Mouse (Mus musculus) mouse embryonic stem cell (cell line): ENCODE measurements around the gene Mfn2.

Experiments used
- in situ Hi-C, 2 experiments: fragments of 300-500 bp; cut with MboI; formaldehyde crosslinking; loops; 1 replicate in 1 of 2; 3 replicates in 1 of 2; pipeline ENCODE4 v1.14.3; 2019 to 2020; ENCODE audit warnings: low sequenced_read_pairs in 2 of 2, low pct_unique_long_range_greater_than_20kb in 1 of 2, mixed read lengths in 1 of 2; ENCODE audit not compliant: unreplicated experiment in 1 of 2

The Mfn2 gene

DNA sequence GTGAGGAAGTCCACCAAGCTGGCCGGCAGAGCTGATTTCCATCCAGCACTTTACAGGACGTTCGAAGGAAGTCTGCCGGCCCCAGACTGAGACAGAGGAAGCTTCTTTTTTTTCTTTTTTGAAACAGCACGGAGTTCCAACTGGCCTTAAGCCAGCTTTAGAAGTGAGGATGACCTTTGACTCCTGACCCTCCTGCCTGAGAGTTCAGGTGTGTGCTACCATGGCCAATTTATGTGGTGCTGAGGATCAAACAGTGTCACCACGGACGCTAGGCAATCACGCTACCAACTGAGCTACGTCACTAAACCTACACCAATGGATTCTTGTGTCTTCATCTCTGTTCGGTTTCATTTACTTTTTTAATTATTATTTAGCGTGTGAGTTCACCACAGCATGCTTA lies 17.8 kb upstream of the Mfn2 start:
- in situ Hi-C loops: no loop called here

DNA sequence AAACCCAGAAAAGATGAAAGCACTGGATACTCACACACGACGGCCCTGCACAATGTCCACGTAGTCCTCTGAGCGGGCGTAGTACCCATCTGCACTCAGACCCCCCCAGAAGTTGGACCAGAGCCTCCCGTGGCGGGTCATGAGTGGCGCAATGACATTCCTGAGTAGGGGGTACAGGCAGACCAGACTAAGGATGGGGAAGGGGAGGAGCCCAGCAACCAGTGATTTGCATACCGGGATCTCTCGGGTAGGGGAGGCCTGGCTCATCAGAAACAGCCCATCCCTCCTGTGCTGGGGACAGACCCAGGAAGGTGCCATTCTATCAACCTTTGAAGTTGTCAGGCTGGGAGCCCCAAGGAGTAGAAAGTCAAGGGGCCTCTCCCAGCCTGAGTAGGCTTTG lies 16.5 kb upstream of the Mfn2 start:
- in situ Hi-C loops: no loop called here

DNA sequence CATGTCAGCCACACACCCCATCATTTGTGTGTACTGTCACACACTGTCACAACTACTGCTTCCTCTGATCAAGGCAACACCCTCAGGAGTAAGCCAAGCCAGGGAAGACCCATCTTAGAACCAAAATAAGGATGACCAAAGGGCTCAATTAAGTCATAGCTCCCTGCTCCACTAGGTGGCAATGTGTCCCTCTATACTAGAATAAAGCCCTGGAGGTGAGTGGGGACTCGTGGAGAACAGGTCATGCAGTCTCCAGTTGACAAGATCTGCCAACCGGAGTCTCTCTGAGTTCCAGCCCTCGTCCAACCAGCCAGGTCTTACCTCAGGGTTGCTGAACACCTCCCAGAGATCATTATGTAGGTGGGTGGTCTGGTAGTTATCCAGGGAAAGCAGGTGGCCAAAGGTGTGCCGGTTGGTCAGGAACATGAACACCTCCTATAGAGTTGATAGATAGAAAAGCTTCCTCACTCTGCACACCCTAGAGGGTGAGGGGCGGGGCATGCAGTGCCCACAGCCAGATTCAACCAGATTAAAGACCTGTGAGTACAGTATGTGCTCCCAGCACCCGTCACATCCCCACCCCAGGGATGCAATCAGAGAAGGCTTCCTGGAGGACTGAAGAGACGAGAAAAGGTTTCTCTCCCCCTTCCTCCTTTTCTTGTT lies 14.1 kb upstream of the Mfn2 start:
- in situ Hi-C loops: no loop called here

DNA sequence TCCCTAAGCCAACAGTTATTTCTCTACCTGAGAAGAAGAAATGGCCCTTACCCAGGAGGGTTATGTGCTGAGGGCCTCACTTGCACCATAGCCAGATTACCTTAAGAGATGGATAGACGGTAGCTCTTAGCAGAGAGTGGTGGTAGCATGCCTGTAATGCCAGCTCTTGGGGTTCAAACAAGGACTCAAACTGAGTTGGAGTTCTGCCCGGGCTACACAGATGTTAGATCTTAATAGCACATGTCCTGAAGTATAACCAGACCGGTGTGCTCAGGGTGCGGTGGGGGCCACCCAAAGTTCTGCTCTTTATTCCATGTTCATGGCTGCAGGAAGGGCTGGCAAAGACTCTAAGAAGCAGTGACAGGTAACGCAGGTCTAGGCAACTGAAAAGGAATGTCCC lies 5.0 kb upstream of the Mfn2 start:
- in situ Hi-C loops: no loop called here

DNA sequence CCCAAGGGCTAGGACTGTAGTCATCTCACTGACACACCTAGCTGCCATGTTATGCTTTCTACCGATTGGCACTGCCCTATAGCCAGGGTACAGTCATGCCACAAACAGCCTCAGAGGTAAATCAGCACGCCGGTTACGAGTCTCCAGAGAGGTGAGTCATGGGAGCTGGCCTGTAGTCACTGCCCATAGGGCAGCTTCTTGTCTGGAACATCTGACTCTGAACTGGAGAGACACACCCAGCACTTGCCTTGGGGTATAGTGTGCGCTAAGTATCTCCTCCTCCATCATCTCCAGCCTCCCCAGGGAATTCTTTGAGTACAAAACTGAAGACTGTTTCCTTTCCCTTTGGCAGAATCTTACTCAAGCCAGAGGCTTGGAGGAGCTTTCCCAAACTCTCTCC lies 1.7 kb upstream of the Mfn2 start:
- in situ Hi-C loops: no loop called here

DNA sequence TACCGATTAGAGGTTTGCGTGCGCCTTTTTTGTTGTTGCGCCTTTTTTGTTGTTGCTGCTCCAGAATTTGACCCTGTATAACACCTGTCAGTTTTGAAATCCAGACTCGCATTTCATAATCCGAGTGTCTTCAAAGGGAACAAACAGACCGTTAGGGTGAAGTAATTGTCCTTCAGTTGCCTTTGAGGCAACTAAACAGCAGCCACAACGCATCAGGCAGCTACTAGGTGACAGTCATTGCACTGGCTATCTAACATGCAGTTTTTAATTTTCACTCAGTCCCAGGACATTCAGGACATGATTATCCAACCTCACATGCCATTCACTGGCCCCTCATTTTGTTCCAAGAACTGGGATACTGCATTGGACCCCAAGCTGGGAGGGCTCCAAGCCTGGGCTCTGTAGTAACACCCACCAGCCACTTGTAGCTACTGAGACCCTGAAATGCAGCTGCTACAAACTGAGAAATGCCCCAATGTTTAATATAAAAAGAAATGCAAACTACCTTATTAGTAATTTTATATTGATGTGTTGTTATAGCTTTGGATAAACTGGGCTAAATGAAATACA lies 671 bp upstream of the Mfn2 start:
- in situ Hi-C loops: no loop called here

DNA sequence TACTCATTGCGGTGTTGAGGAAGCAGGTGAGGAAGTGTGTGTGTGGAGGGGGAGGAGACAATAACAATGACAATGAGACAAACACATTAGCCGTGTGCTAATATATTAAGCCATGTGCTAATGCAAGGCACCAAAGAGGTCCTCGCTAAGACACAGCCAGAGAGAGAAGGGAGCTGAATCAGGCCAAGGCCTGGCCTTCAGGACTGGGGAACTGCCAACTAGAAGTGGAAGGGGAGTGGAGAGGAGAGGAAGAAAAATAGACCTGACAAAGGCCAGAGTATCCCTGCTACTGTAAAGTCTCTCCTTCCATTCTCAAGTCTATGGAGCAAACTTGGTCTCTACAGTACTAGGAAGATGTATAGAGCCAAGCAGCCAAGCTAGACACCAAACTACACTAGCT lies 903 bp downstream of the Mfn2 start:
- in situ Hi-C loops: no loop called here

DNA sequence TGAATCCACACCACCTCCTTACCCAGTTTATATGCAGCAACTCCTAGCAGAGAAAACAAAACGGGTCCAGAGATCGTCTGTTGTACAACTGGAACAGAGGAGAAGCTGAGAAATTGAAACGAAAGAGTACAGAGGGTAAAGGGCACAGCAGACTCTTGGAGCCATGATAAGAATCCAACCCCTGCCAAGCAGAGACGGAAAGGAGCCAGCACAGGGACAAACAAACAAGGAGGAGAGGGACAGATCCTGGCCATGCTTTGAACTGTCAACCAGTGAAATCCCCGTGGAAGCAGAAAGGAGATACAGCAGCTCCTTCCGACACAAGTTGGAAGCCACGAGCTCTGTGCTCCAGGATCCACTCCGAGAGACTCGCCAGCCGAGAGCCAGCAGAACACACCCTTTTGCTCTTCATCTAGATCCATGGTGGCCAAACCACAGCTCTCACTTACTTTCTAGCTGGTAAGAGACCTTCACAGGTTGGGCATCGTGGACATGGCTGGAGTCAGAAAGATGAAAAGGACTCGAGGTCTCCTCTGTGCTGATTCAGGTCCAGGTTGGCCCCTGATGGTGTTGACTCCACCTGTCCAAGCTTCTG lies 1.5 kb downstream of the Mfn2 start:
- in situ Hi-C loops: no loop called here

DNA sequence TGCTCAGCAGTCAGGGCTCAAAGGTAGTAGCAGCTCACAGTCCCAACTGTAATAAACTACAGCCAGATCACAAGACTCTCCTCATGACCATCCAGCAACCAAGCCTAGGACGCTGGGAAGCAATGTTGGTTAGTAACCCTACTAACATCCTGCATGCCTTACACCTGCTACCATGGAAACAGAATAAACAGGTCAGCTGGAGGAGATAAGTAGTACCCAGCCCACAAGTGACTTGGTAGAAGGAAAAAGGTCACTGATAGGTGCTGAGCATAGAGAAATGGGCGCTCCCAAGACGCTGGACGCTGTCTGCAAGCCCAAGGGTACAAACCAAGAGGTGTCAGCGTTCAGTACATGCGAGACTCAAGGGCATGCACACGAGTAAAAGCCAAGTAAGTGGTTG lies 4.1 kb downstream of the Mfn2 start:
- in situ Hi-C loops: no loop called here

DNA sequence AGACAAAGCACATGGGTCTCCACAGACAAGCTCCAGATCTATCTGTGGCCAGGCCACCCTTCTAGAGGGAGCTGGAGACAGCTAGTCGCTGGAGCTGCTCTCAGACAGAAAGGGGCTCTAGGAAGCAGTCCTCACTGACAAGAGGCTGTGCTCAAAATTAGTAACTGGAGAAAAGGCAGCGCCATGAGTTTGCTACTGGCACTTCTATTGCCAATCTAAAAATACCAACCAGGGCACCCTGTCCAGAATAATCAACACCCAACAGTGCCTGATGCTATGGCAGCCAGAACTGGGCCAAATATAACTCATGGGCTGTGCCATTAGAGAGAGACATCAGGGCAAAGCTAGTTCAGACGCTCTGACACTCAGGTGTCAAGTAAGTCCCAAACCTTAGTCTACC lies 7.2 kb downstream of the Mfn2 start:
- in situ Hi-C loops: no loop called here

DNA sequence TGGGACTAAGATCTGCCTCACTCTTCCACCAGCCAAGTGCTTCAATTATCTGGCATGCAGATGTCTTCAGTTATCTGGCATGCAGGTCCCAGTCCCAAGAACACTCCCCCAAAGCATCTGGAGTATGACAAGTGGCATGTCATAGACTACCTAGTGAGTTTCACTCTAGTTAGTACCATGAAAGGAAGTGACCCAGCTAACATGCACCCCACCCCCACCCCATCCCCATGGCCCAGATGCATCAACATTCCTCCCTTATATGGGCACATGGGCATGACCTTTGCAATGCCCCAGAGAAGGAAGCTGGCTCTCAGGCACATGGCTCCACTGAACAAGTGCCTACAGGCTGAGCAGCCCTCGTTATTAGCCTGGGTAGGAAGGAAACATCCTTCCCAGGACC lies 8.1 kb downstream of the Mfn2 start:
- in situ Hi-C loops: no loop called here

DNA sequence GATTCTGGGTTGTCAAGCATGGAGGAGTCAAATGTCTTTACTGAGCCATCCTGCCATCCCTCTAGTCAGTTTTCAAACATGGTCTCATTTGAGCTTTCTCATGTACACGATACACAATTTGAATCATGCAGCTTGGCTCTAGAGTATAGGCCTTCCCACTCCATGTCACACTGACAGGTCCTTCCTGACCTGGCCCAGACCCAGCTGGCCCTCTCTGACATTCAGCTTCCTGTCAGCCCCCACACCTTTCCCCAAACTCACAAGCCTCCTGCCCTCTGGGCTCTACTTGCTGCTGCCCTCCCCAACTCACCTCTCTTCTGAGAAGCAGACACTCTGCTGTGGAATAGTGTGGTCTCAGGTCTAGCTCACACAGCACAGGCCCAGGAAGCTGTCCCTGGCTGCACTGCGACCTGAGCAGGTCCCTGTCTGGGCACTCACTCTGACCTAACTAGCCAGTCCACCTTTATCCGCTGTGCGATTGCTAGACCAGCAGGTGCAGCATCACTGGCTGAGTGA lies 8.6 kb downstream of the Mfn2 start:
- in situ Hi-C loops: no loop called here

DNA sequence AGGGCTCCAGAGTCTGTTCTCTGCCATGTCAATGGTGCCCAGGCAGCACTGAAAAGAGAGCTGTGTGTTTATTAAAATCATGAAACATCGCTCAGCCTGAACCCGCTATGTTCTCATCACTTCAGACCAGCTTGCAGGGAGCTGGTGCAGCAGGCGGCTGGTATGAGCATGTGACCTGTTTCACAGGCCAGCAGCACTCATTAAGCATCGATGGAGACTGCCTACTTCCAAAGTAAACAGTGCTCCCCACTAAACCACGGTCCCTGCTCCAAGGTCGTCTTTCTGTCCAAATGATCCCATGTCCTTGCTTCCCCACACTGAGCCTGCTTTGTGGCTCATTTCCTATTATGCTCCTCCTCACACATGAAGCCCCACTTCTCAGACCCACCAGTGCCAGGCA lies 14.2 kb downstream of the Mfn2 start:
- in situ Hi-C loops: no loop called here

DNA sequence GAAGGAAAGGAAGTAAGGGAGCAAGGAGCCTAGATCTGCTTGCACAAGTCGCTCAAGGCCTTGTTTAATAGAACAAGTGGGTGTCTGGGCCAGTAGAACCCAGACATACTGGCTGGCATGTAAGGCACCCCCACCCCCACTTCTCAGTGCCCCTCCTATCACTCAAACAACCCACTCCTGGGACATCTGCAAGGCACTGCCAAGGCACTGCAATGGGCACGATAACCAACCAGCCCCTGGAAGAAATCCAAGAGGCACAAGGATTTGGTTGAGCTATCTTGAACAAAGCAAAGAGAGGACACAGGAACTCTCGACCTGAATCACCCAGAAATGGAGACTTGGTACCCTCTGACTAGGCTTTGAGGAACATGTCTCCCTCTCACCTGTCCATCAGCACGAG lies 16.3 kb downstream of the Mfn2 start:
- in situ Hi-C loops: no loop called here

DNA sequence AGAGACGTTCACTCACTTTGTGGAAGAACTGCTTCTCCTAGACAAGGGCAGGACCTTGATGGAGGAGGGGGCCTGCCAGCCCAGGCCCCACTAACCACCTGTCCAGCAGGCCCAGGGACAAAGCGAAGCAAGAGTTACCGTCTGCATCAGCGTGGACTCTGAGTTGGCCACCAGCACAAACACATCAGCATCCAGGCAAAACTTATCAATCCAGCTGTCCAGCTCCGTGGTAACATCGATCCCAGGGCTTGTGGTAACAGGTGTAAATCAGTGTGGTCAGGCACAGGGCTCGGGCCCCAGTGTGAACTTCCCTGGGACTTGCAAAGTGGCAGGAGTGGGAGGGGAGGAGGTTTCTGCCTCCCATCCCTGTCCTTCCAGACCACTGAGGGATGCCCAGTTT lies 17.2 kb downstream of the Mfn2 start:
- in situ Hi-C loops: no loop called here

DNA sequence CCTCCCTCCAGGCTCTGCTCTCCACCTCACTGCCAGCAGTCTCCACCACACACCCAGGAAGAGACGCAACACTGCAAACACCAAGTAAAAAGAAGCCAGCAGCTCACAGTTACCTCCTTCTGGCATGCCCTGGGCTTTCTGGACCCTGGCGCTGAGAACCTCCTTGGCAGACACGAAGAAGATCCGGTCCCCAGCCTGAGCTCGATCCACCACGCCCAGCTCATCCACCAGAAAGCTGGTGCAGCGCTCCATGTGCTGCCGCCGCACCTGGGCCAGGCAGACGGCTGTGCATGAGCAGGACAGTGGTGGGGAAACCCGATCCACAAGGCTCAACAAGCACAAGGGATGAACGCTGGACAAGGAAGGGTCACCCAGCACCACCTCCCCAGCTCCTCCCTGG lies 18.3 kb downstream of the Mfn2 start:
- in situ Hi-C loops: no loop called here

DNA sequence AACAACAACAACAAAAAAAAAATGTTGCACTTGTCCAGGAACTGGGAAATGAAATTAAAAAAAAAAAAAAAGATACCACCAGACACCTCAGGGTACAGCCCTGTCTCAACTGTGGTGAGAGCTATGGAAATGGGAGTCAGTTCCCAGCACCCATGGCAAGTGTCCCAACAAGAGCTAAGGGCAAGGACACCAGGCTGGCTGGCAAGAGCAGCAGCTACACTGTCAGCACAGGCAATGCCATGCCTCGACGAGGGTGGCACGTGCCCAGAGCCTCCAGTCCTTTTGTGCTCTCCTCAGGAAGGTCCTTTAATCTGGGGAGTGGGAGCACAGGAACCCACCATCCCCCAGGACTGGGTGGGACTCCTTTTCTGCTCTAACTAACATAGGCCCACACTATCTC lies 20.4 kb downstream of the Mfn2 start:
- in situ Hi-C loops: no loop called here

DNA sequence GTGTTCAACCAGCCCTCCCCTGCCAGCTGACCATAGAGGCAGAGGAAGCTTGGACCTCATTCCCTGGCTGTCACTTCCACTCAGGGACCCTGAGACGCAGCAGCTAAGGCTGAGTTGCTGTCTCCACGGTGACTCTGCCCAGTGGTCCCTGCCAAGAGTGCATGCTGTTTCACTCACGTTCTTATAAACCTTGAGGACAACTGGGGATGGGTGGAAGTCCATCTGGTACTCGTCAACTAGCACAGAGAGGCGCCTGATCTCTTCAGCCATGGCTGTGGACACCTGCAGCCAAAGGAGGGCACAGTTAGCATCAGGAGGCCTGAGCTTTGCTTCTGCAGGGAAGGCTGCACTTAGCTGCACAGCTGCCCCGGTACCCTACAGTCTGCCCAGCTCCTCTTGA lies 21.5 kb downstream of the Mfn2 start:
- in situ Hi-C loops: no loop called here

DNA sequence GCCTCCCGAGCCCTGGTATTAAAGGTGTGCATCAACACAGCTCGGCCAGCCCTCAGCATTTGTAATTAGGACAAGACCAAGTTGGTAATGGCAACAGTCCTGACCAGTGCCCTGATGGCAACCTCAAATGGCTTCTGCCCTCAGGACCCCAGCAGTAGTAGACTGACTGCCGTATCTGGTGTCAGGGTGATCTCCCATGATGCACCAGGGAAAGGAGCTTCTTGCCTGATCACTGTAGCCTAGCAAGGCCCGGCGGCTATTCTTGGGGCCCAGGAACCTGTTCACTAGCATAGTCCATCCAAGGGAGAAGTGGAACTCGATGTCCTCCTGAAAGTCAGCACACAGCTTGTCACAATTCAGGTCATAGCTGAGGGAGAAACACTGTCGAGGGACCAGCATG lies 22.7 kb downstream of the Mfn2 start:
- in situ Hi-C loops: no loop called here

DNA sequence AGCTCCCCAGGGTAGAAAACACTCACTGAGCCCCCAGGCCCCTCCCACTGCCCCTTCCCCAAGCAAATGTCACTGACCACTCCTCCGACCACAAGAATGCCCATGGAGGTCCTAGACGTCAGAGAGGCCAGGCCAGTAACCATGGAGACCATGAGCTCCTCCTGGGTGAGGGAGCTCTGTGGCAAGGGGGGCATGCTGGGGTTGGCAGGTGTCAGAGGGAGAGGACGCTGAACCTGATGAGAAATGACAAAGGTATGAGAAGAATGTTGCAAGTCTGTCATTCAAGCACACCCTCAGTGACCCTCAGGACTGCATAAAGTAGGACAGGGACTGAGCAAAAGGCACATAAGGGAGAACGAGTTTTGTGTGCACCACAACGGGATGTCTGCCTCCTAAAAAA lies 24.6 kb downstream of the Mfn2 start:
- in situ Hi-C loops: no loop called here
